Mouse (Mus musculus): ENCODE results near the gene Ccdc63.

DNA sequence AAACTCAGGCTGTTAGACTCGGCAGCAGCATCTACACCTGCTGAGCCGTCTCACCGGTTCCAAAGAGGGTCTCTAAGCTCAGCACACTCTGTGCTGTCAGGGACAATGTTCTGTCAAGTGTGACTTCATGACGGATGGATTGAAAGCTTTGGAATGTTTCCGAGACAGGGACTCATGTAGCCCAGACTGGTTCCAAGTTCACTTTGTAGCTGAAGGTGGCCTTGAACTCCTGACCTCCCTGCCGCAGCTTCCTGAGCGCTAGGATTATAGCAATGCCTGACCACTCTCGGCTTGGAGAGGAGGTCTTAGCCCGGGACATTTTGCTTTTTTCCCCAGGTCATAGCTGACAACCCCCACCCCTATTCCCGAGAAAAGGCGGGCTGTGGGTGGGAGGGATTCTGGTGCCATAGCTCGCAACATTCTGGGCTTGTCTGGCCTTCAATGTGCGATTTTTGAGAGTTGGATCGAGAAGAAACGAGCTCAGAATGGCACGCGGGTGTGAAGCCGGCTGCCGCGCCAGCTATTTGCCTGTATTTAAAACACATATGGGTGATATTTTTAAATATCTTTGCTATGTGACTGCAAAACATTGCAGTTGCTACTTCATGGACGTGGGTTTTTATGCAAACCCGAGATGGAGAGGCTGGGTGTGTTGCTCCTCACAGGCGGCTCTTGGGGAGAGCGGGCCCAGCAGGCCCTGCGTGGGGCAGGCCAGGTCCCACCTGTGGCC lies 77.3 kb downstream of the Ccdc63 start:
- TF ChIP-seq REST (IDR thresholded peaks at IDR 0.05; ENCODE audit: insufficient read depth, insufficient read length), result no peak
- TF ChIP-seq POLR2A (IDR thresholded peaks at IDR 0.05; ENCODE audit: insufficient read length, low read depth), result no peak
- TF ChIP-seq MAX (IDR thresholded peaks at IDR 0.05; ENCODE audit: low read depth), result no peak
